Mouse (Mus musculus) layer of hippocampus, adult 2 months (tissue): Measurements from ENCODE around the gene Tmem174. TPM values are rescaled to one million over a fixed set of nuclear protein-coding genes. Genes with fewer than 3 reads are reported as not detected.

ENCODE experiments used
- DNase-seq, 2 experiments: peaks; one replicate each; pipeline ENCODE4 v3.0.0; 2022; ENCODE audit warnings: low spot score in 2 of 2
- H3K27ac ChIP-seq: fragments of 200-600 bp; 2 replicates; pipeline ENCODE4 v1.8.1; 2022
- H3K4me3 ChIP-seq: fragments of 200-600 bp; 2 replicates; pipeline ENCODE4 v1.8.1; 2022; ENCODE audit warnings: mild to moderate bottlenecking
- CTCF ChIP-seq: fragments of 200-600 bp; conservative IDR thresholded peaks from 2 replicates; pipeline ENCODE4 v1.8.1; 2022; ENCODE audit warnings: antibody characterized with exemption, mild to moderate bottlenecking, moderate library complexity
- total RNA-seq, 2 experiments: library from RNA; stranded (reverse); gene quantifications; 2 replicates each; pipeline ENCODE4 v1.2.3; 2021

The Tmem174 gene
- total RNA-seq, 2 experiments from 2014 or later = 0.15 TPM; not detected in 1

GRCm38 (mm10) chr13:98588480-98588879, 48.7 kb downstream of the Tmem174 start:
- no peak for DNase-seq
- TF ChIP-seq CTCF = no peak
- H3K4me3 ChIP-seq = peak overlapping the region; percentile 48
- peak overlapping the region; percentile 85 for H3K27ac ChIP-seq

- Histone ChIP-seq H3K27ac (peak overlapping the region; percentile 85), H3K4me3 (no peak overlapping the region; the same call in 1 of the 2 replicates)
- DNase-seq = no peak
- TF ChIP-seq CTCF = peak; percentile 61
Observed at GRCm38 (mm10) chr13:98587639-98588038, 49.6 kb downstream of the Tmem174 start.

GRCm38 (mm10) chr13:98586817-98587575, 50.2 kb downstream of the Tmem174 start:
- H3K27ac ChIP-seq = peak overlapping the region; percentile 85
- TF ChIP-seq CTCF = no peak
- DNase-seq = peak in 1 of 2 experiments; percentile 41
- no peak overlapping the region; the same call in 1 of the 2 replicates for H3K4me3 ChIP-seq

Other genes starting within 250 kb of the Tmem174 start
- gene Gm10320, start 145.4 kb downstream of the Tmem174 start, total RNA-seq = not detected
- gene Tmem171, start 57.4 kb upstream of the Tmem174 start, total RNA-seq = 1 to 10 TPM; 1.7 to 1.8 TPM
- 10 to 100 TPM; 37.7 to 44.8 TPM for gene Fcho2, start 178.0 kb upstream of the Tmem174 start, total RNA-seq